Mouse (Mus musculus) ES-E14 (cell line): ENCODE measurements around the gene Them4.

Source experiments
- CHD2 ChIP-seq: IDR thresholded peaks from 2 replicates; pipeline ENCODE4 v1.6.1; 2014; ENCODE audit warnings: mild to moderate bottlenecking, low read depth, low read length, inconsistent platforms
- HCFC1 ChIP-seq: IDR thresholded peaks from 2 replicates; pipeline ENCODE4 v1.6.1; 2012; ENCODE audit warnings: low read length, inconsistent platforms, borderline replicate concordance; ENCODE audit not compliant: insufficient read depth
- MAFK ChIP-seq: IDR thresholded peaks from 2 replicates; pipeline ENCODE4 v1.6.1; 2014; ENCODE audit warnings: mild to moderate bottlenecking, low read depth, low read length, inconsistent platforms; ENCODE audit not compliant: insufficient read depth

GRCm38 (mm10) chr3:94275991-94276390, 33.9 kb upstream of the Them4 start:
- TF ChIP-seq HCFC1 (no peak), CHD2 (no peak), MAFK (no peak)
